Mouse (Mus musculus): ENCODE measurements around the gene C1qtnf6. TPM values are rescaled to one million over a fixed set of nuclear protein-coding genes. Genes with fewer than 3 reads are reported as not detected.

The C1qtnf6 gene
- polyA plus RNA-seq, 1 experiment from 2014 or later: 25.5 TPM

DNA sequence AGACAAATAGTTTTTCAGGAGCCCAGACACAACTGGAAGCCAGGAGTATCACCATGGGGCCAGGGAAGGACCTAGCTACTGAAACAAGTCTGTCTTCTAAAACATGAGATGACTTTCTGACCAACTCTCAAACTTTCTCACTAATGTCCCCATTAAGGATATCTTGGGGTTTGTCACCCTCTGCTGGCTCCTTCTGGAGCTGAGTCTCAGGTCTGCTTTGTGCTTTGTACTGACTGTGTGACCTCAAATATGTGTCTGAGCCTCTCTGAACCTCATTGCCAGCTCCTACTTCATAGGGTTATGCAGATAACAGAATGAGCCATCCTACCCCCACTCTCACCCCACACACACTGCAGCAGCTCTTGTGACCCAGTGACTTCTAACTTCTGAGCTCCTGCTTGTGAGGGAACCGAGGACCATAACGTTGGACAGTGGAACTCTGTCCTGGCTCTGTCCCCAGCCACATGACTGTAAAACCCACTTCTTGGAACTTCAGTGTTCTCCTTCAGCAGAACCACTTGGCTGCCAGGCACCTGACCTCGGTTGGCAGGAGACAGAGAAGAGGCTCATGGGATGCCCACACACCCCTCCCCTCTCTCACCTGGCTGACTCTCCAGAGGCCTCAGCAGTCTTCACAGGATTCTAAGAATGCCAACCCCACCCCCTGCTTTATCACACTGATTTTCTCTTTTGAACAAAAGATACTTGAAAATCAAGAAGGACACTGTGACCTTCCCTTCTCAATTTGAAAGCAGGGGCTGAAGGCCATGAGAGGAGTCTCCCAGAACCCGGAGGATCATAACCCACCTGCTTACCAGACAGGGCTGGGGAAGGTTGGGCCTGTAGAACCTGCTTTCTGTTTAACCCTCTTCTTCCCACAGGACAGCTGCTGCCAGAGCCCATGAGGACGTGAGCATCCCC lies 16.5 kb upstream of the C1qtnf6 start:
- WGBS: 42% methylated on average over 5 of the region's 5 CpGs
- no peaks in the 10 kb centered on the region for H3K36me3 ChIP-seq (ENCODE audit: control insufficient read depth, insufficient read depth, low read length)
- ATAC-seq: peak; percentile 7; the same call in 1 of the 2 replicates

DNA sequence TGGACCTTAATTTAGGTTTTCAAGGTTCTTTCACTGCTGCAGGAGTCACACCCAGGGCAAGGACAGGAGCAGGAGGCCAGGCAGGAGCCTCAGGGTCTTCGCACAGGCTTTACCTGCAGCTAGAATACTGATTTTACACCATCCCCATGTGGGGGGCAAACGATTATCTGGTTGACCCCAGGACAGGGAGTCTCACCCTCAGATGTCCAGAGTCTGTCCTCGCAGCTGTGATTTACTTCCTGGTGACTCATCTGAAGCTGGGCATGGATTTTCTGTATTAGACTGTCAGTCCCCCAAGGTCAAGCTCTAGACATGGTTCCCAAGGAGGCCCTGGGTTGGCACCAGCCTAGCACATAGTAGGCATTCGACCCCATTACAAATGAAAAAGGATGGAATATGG lies 14.8 kb upstream of the C1qtnf6 start:
- H3K27ac ChIP-seq (ENCODE audit: low read length): no peak overlapping the region
- H3K9ac ChIP-seq (ENCODE audit: low read depth, low read length): no peak overlapping the region; the same call in 1 of the 2 replicates
- H3K4me3 ChIP-seq (ENCODE audit: low read length): no peak overlapping the region
- no peaks in the 10 kb centered on the region; the same call in 1 of the 2 replicates for H3K27me3 ChIP-seq (replicated peaks; ENCODE audit: control insufficient read depth, insufficient read depth, low read length)
- no peak overlapping the region for H3K4me2 ChIP-seq (ENCODE audit: low read depth, low read length)
- peaks cover 15% of the 10 kb centered on the region for H3K4me1 ChIP-seq (ENCODE audit: control insufficient read depth, insufficient read depth, low read length)
- no peak for ATAC-seq
- H3K9me3 ChIP-seq (ENCODE audit: control insufficient read depth, low read length): no peaks in the 10 kb centered on the region
- H3K36me3 ChIP-seq (ENCODE audit: control insufficient read depth, insufficient read depth, low read length): no peaks in the 10 kb centered on the region
- WGBS: 75% methylated on average over 4 of the region's 4 CpGs

More for the DNA sequence above, 16.5 kb upstream of the C1qtnf6 start:
- Histone ChIP-seq H3K4me2 (ENCODE audit: low read depth, low read length) (no peak overlapping the region), H3K27me3 (replicated peaks; ENCODE audit: control insufficient read depth, insufficient read depth, low read length) (no peaks in the 10 kb centered on the region; the same call in 1 of the 2 replicates), H3K4me3 (ENCODE audit: low read length) (no peak overlapping the region), H3K27ac (ENCODE audit: low read length) (no peak overlapping the region), H3K9me3 (ENCODE audit: control insufficient read depth, low read length) (0 out of 2 replicates have a peak, but pooled peaks cover 2% of the 10 kb centered on the region), H3K9ac (ENCODE audit: low read depth, low read length) (no peak overlapping the region), H3K4me1 (ENCODE audit: control insufficient read depth, insufficient read depth, low read length) (peaks cover 14% of the 10 kb centered on the region)

DNA sequence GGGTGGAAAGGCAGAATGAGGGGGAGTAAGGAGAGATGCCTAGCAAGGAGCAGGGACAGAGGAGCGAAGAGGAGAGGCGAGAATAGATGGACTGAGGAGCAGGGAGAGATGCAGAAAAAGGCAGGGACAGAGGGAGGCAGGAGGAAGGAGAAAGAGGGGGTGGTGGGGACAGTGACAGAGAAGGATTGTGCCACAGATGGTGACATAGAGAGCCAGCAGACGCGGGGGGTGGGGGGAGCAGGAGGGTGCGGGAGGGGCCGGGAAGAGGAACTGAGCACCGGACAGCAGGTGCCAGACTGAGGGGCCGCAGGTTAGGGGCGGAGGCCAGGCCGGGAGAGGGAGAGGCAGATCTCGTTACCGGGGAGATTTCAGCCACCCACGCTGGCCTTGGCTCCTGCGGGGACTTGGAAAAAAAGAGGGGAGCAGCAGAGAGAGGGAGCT lies 13.4 kb upstream of the C1qtnf6 start, which contains the start of gene Sstr3:
Gene Sstr3, minus strand, starts transcription at position 125 of the 441 bp plus-strand sequence.
- H3K27me3 ChIP-seq (replicated peaks; ENCODE audit: control insufficient read depth, insufficient read depth, low read length): no peaks in the 10 kb centered on the region; the same call in 1 of the 2 replicates
- peaks cover 15% of the 10 kb centered on the region for H3K4me1 ChIP-seq (ENCODE audit: control insufficient read depth, insufficient read depth, low read length)
- no peak within 1 kb of the TSS for H3K4me3 ChIP-seq (ENCODE audit: low read length)
- H3K9ac ChIP-seq (ENCODE audit: low read depth, low read length): no peak within 1 kb of the TSS
- no peaks in the 10 kb centered on the region for H3K9me3 ChIP-seq (ENCODE audit: control insufficient read depth, low read length)
- WGBS: 8% methylated on average over 14 of the region's 14 CpGs
- H3K4me2 ChIP-seq (ENCODE audit: low read depth, low read length): no peak within 1 kb of the TSS
- no peak within 1 kb of the TSS for H3K27ac ChIP-seq (ENCODE audit: low read length)
- no peaks in the 10 kb centered on the region for H3K36me3 ChIP-seq (ENCODE audit: control insufficient read depth, insufficient read depth, low read length)
- no peak for ATAC-seq

DNA sequence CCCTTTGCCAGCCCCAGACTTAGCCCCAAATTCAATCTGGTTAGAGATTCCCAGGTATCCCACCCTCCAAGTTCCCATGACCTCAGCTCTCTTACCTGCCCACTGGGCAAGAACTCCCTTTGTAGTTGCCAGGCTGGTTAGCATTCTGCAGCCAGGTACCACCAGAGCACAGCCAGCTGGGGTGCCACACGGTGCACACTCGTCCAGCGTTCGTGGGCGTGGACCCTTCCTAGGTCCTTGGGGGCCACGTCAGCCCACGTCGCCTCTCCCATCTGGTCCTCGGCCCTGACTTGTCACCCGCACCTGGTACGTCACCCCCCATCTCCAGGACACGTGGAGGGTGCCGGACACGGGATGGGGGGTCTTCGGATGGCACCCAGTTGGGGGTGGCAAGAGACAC lies 12.8 kb upstream of the C1qtnf6 start:
- WGBS: 74% methylated on average over 15 of the region's 15 CpGs
- no peak for ATAC-seq
- H3K27me3 ChIP-seq (replicated peaks; ENCODE audit: control insufficient read depth, insufficient read depth, low read length): no peaks in the 10 kb centered on the region; the same call in 1 of the 2 replicates
- H3K27ac ChIP-seq (ENCODE audit: low read length): no peak overlapping the region
- H3K36me3 ChIP-seq (ENCODE audit: control insufficient read depth, insufficient read depth, low read length): no peaks in the 10 kb centered on the region
- H3K4me1 ChIP-seq (ENCODE audit: control insufficient read depth, insufficient read depth, low read length): peaks cover 15% of the 10 kb centered on the region
- no peak overlapping the region for H3K4me3 ChIP-seq (ENCODE audit: low read length)
- no peaks in the 10 kb centered on the region for H3K9me3 ChIP-seq (ENCODE audit: control insufficient read depth, low read length)
- H3K4me2 ChIP-seq (ENCODE audit: low read depth, low read length): no peak overlapping the region
- no peak overlapping the region for H3K9ac ChIP-seq (ENCODE audit: low read depth, low read length)

DNA sequence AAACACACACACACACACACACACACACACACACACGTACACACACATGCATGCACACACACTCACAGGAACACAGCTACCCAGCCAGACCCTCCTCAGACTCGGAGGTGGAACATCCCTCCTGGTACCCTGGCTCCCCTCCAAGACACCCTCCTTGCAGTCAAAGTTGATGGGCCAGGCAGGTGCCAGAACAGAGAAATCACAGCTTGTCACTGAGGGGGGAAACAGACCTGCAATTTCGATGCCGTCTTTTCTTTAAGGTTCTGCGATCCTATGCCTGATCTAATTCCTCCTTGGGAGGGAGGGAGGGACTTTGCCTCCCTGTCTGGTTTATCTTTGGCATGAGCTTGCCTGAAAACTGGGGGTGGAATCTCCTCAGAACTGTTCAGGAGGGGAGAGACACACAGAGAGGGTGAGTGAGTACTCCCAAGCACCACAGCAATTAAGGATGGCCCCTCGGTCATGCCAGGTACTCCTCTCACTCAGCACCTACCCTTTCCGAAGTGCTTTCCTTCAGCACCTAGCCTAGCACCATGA lies 11.6 kb upstream of the C1qtnf6 start:
- peaks cover 7% of the 10 kb centered on the region for H3K4me1 ChIP-seq (ENCODE audit: control insufficient read depth, insufficient read depth, low read length)
- no peak overlapping the region for H3K27ac ChIP-seq (ENCODE audit: low read length)
- no peak for ATAC-seq
- WGBS: 64% methylated on average over 7 of the region's 7 CpGs
- no peak overlapping the region for H3K9ac ChIP-seq (ENCODE audit: low read depth, low read length)
- no peaks in the 10 kb centered on the region for H3K36me3 ChIP-seq (ENCODE audit: control insufficient read depth, insufficient read depth, low read length)
- no peak overlapping the region for H3K4me2 ChIP-seq (ENCODE audit: low read depth, low read length)
- H3K27me3 ChIP-seq (replicated peaks; ENCODE audit: control insufficient read depth, insufficient read depth, low read length): no peaks in the 10 kb centered on the region; the same call in 1 of the 2 replicates
- H3K9me3 ChIP-seq (ENCODE audit: control insufficient read depth, low read length): no peaks in the 10 kb centered on the region
- H3K4me3 ChIP-seq (ENCODE audit: low read length): no peak overlapping the region

DNA sequence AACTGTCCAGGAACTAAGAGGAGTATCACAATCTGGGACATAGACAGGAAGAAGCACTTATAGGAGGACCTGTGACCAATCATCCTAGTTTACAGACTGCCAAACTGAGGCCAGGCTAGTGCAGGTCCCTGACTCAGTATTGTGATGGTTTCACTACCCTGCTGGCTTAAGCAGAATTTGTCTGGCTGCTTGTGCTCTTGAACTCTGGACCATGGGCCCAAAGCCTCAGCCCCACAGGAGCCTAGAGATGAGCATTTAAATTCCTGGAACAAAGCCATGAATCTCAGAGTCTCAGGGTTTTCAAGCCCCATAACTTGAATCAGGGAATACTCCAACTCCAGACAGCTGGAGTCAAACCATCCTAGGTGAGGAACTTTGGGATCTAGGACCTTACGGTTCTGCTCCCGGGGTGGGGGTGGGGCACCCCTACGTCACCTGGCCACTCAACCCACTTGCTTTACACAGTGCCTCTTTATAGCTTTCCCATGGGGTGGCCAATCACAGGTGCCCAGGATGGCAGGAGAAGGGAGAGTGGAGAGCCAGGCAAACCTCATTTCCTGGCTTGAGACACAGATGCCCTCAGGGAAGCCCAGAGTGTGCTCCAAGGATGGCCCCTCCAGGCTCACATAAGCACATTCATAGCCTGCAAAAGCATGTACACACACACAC lies 11.0 kb upstream of the C1qtnf6 start:
- H3K27ac ChIP-seq (ENCODE audit: low read length): no peak overlapping the region
- H3K36me3 ChIP-seq (ENCODE audit: control insufficient read depth, insufficient read depth, low read length): no peaks in the 10 kb centered on the region
- H3K9ac ChIP-seq (ENCODE audit: low read depth, low read length): 0 out of 2 replicates have a peak overlapping the region, but pooled peaks have one; percentile 15
- WGBS: 61% methylated on average over 3 of the region's 3 CpGs
- H3K4me2 ChIP-seq (ENCODE audit: low read depth, low read length): no peak overlapping the region
- peaks cover 7% of the 10 kb centered on the region for H3K4me1 ChIP-seq (ENCODE audit: control insufficient read depth, insufficient read depth, low read length)
- ATAC-seq: peak; percentile 45; the same call in 1 of the 2 replicates
- no peaks in the 10 kb centered on the region; the same call in 1 of the 2 replicates for H3K27me3 ChIP-seq (replicated peaks; ENCODE audit: control insufficient read depth, insufficient read depth, low read length)
- no peaks in the 10 kb centered on the region for H3K9me3 ChIP-seq (ENCODE audit: control insufficient read depth, low read length)
- no peak overlapping the region for H3K4me3 ChIP-seq (ENCODE audit: low read length)

DNA sequence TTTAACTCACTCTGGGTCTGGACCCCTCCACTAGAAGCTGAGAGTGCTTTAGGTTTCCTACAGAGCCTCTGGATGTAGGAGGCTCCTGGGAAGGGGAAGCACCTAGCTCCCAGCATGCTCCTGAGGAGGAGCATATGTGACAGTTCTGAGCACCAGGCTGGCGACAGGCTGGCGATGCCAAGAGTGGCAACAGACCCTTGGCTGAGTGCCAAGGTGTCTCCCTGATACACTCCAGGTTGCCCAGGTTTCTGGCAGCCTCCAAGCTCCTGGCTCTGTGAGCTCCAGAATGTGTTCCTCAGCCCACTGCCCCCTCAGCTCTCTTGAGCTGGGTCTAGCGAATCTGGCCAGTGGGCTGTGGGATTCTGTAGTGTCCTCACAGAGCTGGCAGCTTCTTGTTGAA lies 10.4 kb upstream of the C1qtnf6 start:
- 47% methylated on average over 3 of the region's 3 CpGs for WGBS
- H3K4me3 ChIP-seq (ENCODE audit: low read length): no peak overlapping the region
- no peaks in the 10 kb centered on the region for H3K36me3 ChIP-seq (ENCODE audit: control insufficient read depth, insufficient read depth, low read length)
- H3K4me2 ChIP-seq (ENCODE audit: low read depth, low read length): no peak overlapping the region
- ATAC-seq: no peak
- peak overlapping the region; percentile 15; the same call in 1 of the 2 replicates for H3K9ac ChIP-seq (ENCODE audit: low read depth, low read length)
- H3K27ac ChIP-seq (ENCODE audit: low read length): no peak overlapping the region
- H3K9me3 ChIP-seq (ENCODE audit: control insufficient read depth, low read length): no peaks in the 10 kb centered on the region
- H3K4me1 ChIP-seq (ENCODE audit: control insufficient read depth, insufficient read depth, low read length): peaks cover 7% of the 10 kb centered on the region
- H3K27me3 ChIP-seq (replicated peaks; ENCODE audit: control insufficient read depth, insufficient read depth, low read length): no peaks in the 10 kb centered on the region; the same call in 1 of the 2 replicates

DNA sequence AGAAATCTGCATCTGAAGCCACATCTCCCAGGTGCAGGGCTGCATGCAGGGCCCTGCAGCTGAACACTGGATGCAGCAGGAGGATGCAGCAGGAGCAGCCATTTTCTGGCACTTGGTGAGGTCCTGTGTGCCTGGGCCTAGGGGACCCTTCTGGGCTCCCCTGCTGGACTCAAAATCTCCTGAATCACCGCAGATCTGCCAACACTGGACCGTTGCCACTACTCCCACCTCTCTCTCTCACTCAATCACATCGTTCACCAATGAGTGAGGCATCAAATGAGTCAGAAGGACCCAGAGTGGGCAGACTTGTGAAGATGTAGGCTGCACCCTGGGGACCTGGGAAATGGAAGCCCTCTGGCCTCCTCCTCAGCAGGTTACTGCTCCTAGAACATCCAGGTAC lies 9.8 kb upstream of the C1qtnf6 start:
- H3K27ac ChIP-seq (ENCODE audit: low read length): no peak overlapping the region
- no peak for ATAC-seq
- H3K27me3 ChIP-seq (replicated peaks; ENCODE audit: control insufficient read depth, insufficient read depth, low read length): no peaks in the 10 kb centered on the region; the same call in 1 of the 2 replicates
- H3K4me1 ChIP-seq (ENCODE audit: control insufficient read depth, insufficient read depth, low read length): peaks cover 7% of the 10 kb centered on the region
- no peak overlapping the region for H3K4me2 ChIP-seq (ENCODE audit: low read depth, low read length)
- H3K9ac ChIP-seq (ENCODE audit: low read depth, low read length): no peak overlapping the region; the same call in 1 of the 2 replicates
- H3K36me3 ChIP-seq (ENCODE audit: control insufficient read depth, insufficient read depth, low read length): no peaks in the 10 kb centered on the region
- no peak overlapping the region for H3K4me3 ChIP-seq (ENCODE audit: low read length)
- 76% methylated on average over 3 of the region's 3 CpGs for WGBS
- H3K9me3 ChIP-seq (ENCODE audit: control insufficient read depth, low read length): no peaks in the 10 kb centered on the region

All from intestine, embryonic 16.5 days (tissue).